Mouse (Mus musculus): ENCODE results near the gene Vmn1r120.
"Not testable (repeated sequence)": the region's sequence is repeated elsewhere in the genome, so short reads cannot be mapped to it uniquely, and the experiment has no call there.

The Vmn1r120 gene

GRCm38 (mm10) chr7:21053684-21054083, at the start of gene Vmn1r120:
Gene Vmn1r120, minus strand, starts transcription at chr7:21053784.
- DNase-seq: not testable (repeated sequence)

GRCm38 (mm10) chr7:21098413-21098812, 44.8 kb upstream of the Vmn1r120 start, which contains the start of gene Vmn1r121:
Gene Vmn1r121, minus strand, starts transcription at chr7:21098513.
- DNase-seq: not testable (repeated sequence)

GRCm38 (mm10) chr7:21012355-21012754, 41.2 kb downstream of the Vmn1r120 start, which contains the start of gene Vmn1r119:
Gene Vmn1r119, minus strand, starts transcription at chr7:21012455.
- DNase-seq: not testable (repeated sequence)
